Mouse (Mus musculus) liver, embryonic 14.5 days (tissue): ENCODE results near the gene P3h3. TPM values are rescaled to one million over a fixed set of nuclear protein-coding genes. Genes with fewer than 3 reads are reported as not detected.

ENCODE experiments used
- ATAC-seq: fragments of 200-750 bp; cut with Nextera tagmentation; 2 replicates; pipeline ENCODE4 v1.8.0; 2017; ENCODE audit warnings: moderate number of reproducible peaks, mild to moderate bottlenecking, moderate library complexity; ENCODE audit not compliant: insufficient read depth
- DNase-seq, 3 experiments: peaks; one replicate each; pipeline ENCODE4 v3.0.0-alpha.2; 2012 to 2013; ENCODE audit warnings: low read depth in 3 of 3, low spot score in 3 of 3
- H3K27ac ChIP-seq: fragments of 300-500 bp; sonication (generic); 2 replicates; pipeline ENCODE4 v1.5.1; 2014; ENCODE audit warnings: moderate library complexity, mild to moderate bottlenecking, control low read depth, inconsistent platforms
- H3K27me3 ChIP-seq: fragments of 300-500 bp; sonication (generic); 2 replicates; pipeline ENCODE4 v1.6.1; 2014; ENCODE audit warnings: mild to moderate bottlenecking, low read length, moderate library complexity; ENCODE audit not compliant: control insufficient read depth, insufficient read depth
- H3K36me3 ChIP-seq: fragments of 300-500 bp; sonication (generic); replicated peaks from 2 replicates; pipeline ENCODE4 v1.6.1; 2014; ENCODE audit warnings: low read depth; ENCODE audit not compliant: control insufficient read depth, insufficient read depth
- H3K4me1 ChIP-seq, 2 experiments: fragments of 200-500 bp in 1 of 2; fragments of 300-500 bp in 1 of 2; sonication (generic) in 1 of 2; replicated peaks; 2 replicates each; pipeline ENCODE4 v1.6.1; 2012 to 2014; ENCODE audit warnings: antibody characterized with exemption in 1 of 2, inconsistent platforms in 1 of 2, low read length in 1 of 2; ENCODE audit not compliant: control insufficient read depth in 2 of 2, insufficient read depth in 2 of 2
- H3K4me2 ChIP-seq: fragments of 300-500 bp; sonication (generic); 2 replicates; pipeline ENCODE4 v1.6.1; 2014; ENCODE audit warnings: low read depth, mild to moderate bottlenecking, control low read depth, moderate library complexity
- H3K4me3 ChIP-seq, 2 experiments: fragments of 200-500 bp in 1 of 2; fragments of 300-500 bp in 1 of 2; sonication (generic) in 1 of 2; 2 replicates each; pipeline ENCODE4 v1.5.1; 2012 to 2014; ENCODE audit warnings: low read depth in 2 of 2, low read length in 2 of 2, mild to moderate bottlenecking in 2 of 2, control low read depth in 1 of 2, inconsistent platforms in 1 of 2, moderate library complexity in 1 of 2; ENCODE audit not compliant: insufficient read depth in 1 of 2
- H3K9ac ChIP-seq: fragments of 300-500 bp; sonication (generic); replicated peaks from 2 replicates; pipeline ENCODE4 v1.6.1; 2014; ENCODE audit warnings: mild to moderate bottlenecking, control low read depth, moderate library complexity
- H3K9me3 ChIP-seq: fragments of 300-500 bp; sonication (generic); 2 replicates; pipeline ENCODE4 v1.6.1; 2016; ENCODE audit warnings: low read length, mixed read lengths; ENCODE audit not compliant: control insufficient read depth
- CTCF ChIP-seq: IDR thresholded peaks from 2 replicates; pipeline ENCODE4 v1.5.1; 2016; ENCODE audit warnings: antibody characterized with exemption, low read depth, control low read depth
- EP300 ChIP-seq: IDR thresholded peaks from 2 replicates; pipeline ENCODE4 v1.6.1; 2016; ENCODE audit warnings: antibody characterized with exemption, low read depth
- WGBS: fragments of 180-500 bp; shearing (Covaris S2); extraction: QIAGEN DNeasy Blood & Tissue Kit; methylation state at CpG from one replicate; pipeline ENCODE4 v1.1.7; 2014; ENCODE audit not compliant: insufficient replicate concordance; 5-methylcytosine and 5-hydroxymethylcytosine counted together
- polyA plus RNA-seq, 2 experiments: library from polyadenylated mRNA; depleted of rRNA in 1 of 2; stranded (reverse) in 1 of 2; unstranded in 1 of 2; fragments of >200 nt; fragmentation: Nextera tagmentation in 1 of 2; extraction: Ambion mirVana in 1 of 2; gene quantifications; 2 replicates each; pipeline versions ENCODE4 v1.2.1 to v1.2.3; 2012 to 2014

P3h3 gene
- polyA plus RNA-seq, 2 experiments = 0.83 to 3.5 TPM

DNA sequence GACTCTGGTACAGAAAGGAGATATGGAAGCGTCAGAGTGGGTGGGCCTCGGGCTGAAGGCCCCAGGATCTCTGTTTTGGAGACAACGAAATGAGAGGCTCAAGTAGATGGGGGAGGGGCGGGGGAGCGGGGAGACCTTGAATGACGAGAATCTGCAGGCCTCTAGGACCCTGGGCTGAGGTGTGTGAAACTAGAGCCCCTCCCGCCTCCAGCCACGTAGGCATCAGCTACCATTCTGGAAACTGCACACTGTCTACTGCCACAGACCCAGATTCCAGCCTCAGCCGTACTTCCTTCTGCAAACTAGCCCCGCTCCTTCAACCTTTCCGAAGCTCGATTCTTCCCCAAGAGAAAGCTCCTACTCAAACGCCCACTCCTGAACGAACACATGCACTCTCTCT is 1.2 kb downstream of the P3h3 start:
- H3K36me3 ChIP-seq = no peaks in the 10 kb centered on the region
- no peaks in the 10 kb centered on the region for H3K9me3 ChIP-seq
- H3K4me3 ChIP-seq = no peak overlapping the region
- H3K4me2 ChIP-seq = peak overlapping the region; percentile 65
- no peak for ATAC-seq
- no peak overlapping the region for H3K27ac ChIP-seq
- no peak for DNase-seq
- TF ChIP-seq EP300 = no peak
- no peak for TF ChIP-seq CTCF
- no peak overlapping the region for H3K9ac ChIP-seq
- WGBS = 18% methylated on average over 14 of the region's 14 CpGs
- H3K4me1 ChIP-seq = no peaks in the 10 kb centered on the region
- peaks cover 46% of the 10 kb centered on the region for H3K27me3 ChIP-seq

DNA sequence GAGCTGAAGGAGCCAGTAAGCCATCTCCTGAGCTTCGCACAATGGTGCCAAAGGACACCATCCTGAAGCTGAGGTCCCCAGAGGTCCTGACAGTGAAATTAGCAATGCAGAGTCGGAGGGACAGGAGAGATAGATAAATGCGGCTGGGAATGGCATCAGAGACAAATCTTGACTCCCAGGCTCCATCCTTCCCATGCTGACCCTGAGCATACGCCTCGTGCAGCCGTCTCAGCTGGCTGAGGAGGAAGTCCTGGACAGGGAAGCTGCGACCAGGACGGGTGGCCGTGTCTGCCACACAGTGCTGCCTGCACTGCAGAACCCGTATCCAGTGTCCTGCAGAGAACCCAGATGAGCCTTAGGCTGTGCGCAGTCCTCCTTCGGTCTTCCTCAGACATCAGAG is 2.9 kb downstream of the P3h3 start:
- 45% methylated on average over 12 of the region's 12 CpGs for WGBS
- DNase-seq = no peak

DNA sequence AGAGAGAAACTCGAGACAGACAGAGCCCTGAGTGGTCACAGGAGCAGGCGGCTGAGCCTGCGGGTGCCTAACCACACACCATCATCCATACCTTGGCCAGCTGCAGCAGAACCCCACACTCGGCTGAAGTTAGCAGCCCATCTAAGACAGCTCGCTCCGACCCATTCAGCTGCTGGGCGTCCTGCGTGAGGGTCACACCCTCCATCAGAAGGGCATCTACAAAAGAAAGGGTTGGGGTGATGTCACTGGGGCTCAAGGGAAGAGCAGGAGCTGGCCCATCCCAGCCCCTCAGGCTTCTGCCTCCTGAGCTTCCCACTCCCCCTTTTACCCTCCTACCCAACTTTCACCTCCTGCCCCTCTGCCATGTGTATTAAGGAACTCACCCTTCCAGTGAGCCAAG is 7.0 kb downstream of the P3h3 start:
- 50% methylated on average over 8 of the region's 8 CpGs for WGBS
- Histone ChIP-seq H3K4me3 (no peak overlapping the region), H3K9ac (no peak overlapping the region), H3K4me2 (no peak overlapping the region), H3K27me3 (peaks cover under 1% of the 10 kb centered on the region; the same call in 1 of the 2 replicates), H3K4me1 (no peaks in the 10 kb centered on the region), H3K36me3 (no peaks in the 10 kb centered on the region), H3K9me3 (no peaks in the 10 kb centered on the region), H3K27ac (no peak overlapping the region)
- ATAC-seq = no peak
- TF ChIP-seq EP300 (no peak), CTCF (no peak)
- no peak for DNase-seq

More for the DNA sequence above, 2.9 kb downstream of the P3h3 start:
- Histone ChIP-seq H3K27ac (no peak overlapping the region), H3K9me3 (no peaks in the 10 kb centered on the region), H3K36me3 (no peaks in the 10 kb centered on the region), H3K4me1 (no peaks in the 10 kb centered on the region), H3K27me3 (peaks cover 42% of the 10 kb centered on the region), H3K4me3 (no peak overlapping the region), H3K4me2 (no peak overlapping the region), H3K9ac (no peak overlapping the region)
- TF ChIP-seq EP300 (no peak), CTCF (no peak)
- no peak for ATAC-seq

DNA sequence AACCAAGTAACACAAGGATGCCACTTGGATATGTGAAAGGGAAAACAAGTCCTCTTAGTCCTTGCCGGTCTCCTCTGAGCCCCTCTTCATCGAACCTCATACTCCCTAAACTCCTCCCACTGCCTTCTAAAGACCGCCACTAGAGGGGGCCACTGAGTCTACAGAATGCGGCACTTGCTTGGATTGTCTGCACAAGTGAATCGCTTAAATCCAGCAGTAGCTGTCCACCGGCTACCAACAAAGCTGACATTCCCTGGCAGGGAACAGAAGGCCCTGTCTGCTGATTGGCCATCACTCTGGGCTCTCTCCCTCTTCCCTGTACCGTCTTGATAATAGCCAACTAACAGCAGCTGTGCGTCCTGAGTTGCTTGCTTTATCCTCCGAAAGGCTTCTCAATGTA is 10.2 kb downstream of the P3h3 start:
- Histone ChIP-seq H3K9me3 (no peaks in the 10 kb centered on the region), H3K9ac (no peak overlapping the region), H3K4me1 (no peaks in the 10 kb centered on the region), H3K4me2 (no peak overlapping the region), H3K27me3 (no peaks in the 10 kb centered on the region), H3K4me3 (no peak overlapping the region), H3K27ac (no peak overlapping the region), H3K36me3 (no peaks in the 10 kb centered on the region)
- peak; percentile 26; the same call in 1 of the 2 replicates for ATAC-seq
- 17% methylated on average over 9 of the region's 9 CpGs for WGBS
- peak; percentile 57 to 72 (median 57) for DNase-seq
- TF ChIP-seq CTCF (peak; percentile 97), EP300 (no peak)

DNA sequence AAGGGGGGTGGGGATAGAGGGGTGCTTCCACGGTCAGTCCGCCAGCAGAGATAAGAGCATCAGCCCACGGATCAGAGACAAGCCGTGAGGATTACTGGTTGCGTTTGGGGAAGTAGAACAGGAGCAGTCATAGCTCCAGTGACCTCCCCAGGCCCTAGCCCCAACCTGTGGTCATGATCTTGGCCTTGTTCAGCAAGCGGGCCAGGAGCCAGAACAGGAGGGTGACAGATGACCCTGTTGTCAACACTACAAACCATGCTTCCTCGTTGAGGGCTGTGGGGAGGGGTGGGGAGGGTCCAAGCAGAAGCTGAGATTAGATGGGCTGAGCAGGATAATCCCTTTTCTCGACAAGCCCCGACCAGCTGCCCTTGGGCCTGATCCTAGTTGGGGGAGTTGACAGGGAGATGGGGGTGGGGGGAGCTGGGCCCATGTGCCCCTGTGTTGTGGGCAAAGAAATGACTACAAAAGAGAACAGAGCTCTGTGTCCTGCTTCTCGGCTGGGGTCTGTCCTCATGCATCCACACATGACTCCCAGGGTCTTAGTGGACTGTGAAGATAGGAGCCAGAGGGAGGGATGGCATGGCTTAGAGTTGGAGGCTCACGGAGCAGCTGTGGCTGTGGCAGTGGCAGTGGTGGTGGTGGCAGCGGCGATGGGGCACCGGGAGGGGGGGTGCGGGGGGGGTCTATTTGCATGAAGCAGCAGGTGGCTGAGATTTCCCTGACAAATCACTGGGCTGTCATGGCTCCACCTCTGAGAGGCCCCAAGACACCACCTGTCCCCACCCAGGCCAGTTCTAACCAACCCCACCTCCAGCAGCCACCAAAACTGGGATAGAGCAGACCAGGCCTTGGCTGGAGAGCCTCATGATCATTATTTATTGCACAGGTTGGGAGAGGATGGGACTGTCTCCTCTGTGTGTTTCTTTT is 17.0 kb downstream of the P3h3 start, which contains the start of gene Gnb3:
Gene Gnb3 (minus strand): TSS at position 35 of the 927 bp plus-strand sequence.
- Histone ChIP-seq H3K4me2 (no peak within 1 kb of the TSS), H3K9me3 (no peaks in the 10 kb centered on the region), H3K9ac (no peak within 1 kb of the TSS), H3K36me3 (no peaks in the 10 kb centered on the region), H3K4me3 (no peak within 1 kb of the TSS), H3K4me1 (no peaks in the 10 kb centered on the region; a peak in 1 of 4 replicates), H3K27ac (no peak within 1 kb of the TSS), H3K27me3 (no peaks in the 10 kb centered on the region)
- TF ChIP-seq CTCF = no peak
- no peak for TF ChIP-seq EP300
- DNase-seq = no peak
- no peak for ATAC-seq
- 21% methylated on average over 15 of the region's 15 CpGs for WGBS
